Mouse (Mus musculus): Measurements from ENCODE around the gene Flcn. TPM values are rescaled to one million over a fixed set of nuclear protein-coding genes. Genes with fewer than 3 reads are reported as not detected.

Flcn gene
- 55.8 TPM for polyA plus RNA-seq (2017; shearing (Covaris generic))

GRCm38 (mm10) chr11:59809670-59810474, at the start of gene Flcn:
Gene Flcn, minus strand, starts transcription at chr11:59810016.

GRCm38 (mm10) chr11:59839459-59840126, 29.8 kb upstream of the Flcn start, which contains the start of gene Cops3:
Gene Cops3, minus strand, starts transcription at chr11:59839838.

GRCm38 (mm10) chr11:59839008-59839458, 29.2 kb upstream of the Flcn start, which contains the start of gene Nt5m:
Gene Nt5m, plus strand, starts transcription at chr11:59839447.

GRCm38 (mm10) chr11:59787199-59787781, 22.5 kb downstream of the Flcn start, which contains the start of gene Pld6:
Gene Pld6, minus strand, starts transcription at chr11:59787645.

Other genes with a start within 250 kb of the Flcn start
- gene Olfr222, start 233.8 kb downstream of the Flcn start, polyA plus RNA-seq (2017; shearing (Covaris generic)) = not detected
- gene Olfr223, start 216.7 kb downstream of the Flcn start, polyA plus RNA-seq (2017; shearing (Covaris generic)) = not detected
- gene Mprip, start 148.7 kb downstream of the Flcn start, polyA plus RNA-seq (2017; shearing (Covaris generic)) = 81.2 TPM
- 0.38 TPM for gene Pld6, start 22.4 kb downstream of the Flcn start, polyA plus RNA-seq (2017; shearing (Covaris generic))
- 19.7 TPM for gene Nt5m, start 29.4 kb upstream of the Flcn start, polyA plus RNA-seq (2017; shearing (Covaris generic))
- 96.1 TPM for gene Cops3, start 29.8 kb upstream of the Flcn start, polyA plus RNA-seq (2017; shearing (Covaris generic))
- gene Med9, start 138.2 kb upstream of the Flcn start, polyA plus RNA-seq (2017; shearing (Covaris generic)) = 19.7 TPM
- 0.54 TPM for gene Rasd1, start 154.9 kb upstream of the Flcn start, polyA plus RNA-seq (2017; shearing (Covaris generic))
- 2.3 TPM for gene Pemt, start 236.5 kb upstream of the Flcn start, polyA plus RNA-seq (2017; shearing (Covaris generic))